Mouse (Mus musculus) Patski (cell line): ENCODE results near the gene AB124611. TPM values are rescaled to one million over a fixed set of nuclear protein-coding genes. Genes with fewer than 3 reads are reported as not detected.

ENCODE experiments used
- ATAC-seq: fragments of 100-300 bp; one replicate; pipeline ENCODE4 v1.8.0; 2021
- CTCF ChIA-PET: fragments of 350-600 bp; sonication (Branson Sonifier 250); formaldehyde crosslinking; loops from one replicate; lab custom pipeline; 2022; ENCODE audit warnings: inconsistent platforms; lab: Charles Lee
- POLR2A ChIA-PET: fragments of 350-600 bp; sonication (Branson Sonifier 250); formaldehyde crosslinking; loops from one replicate; lab custom pipeline; 2022; ENCODE audit warnings: antibody characterized with exemption, inconsistent platforms; lab: Charles Lee
- DNase-seq: peaks from one replicate; pipeline ENCODE4 v3.0.0-alpha.2; 2011; ENCODE audit warnings: low read depth, low spot score
- H3K27me3 ChIP-seq: fragments of 371-371 bp; one replicate; pipeline ENCODE4 v1.5.1; 2021
- CTCF ChIP-seq: fragments of 100-300 bp; IDR thresholded peaks from one replicate; pipeline ENCODE4 v1.5.1; 2021
- in situ Hi-C: fragments of 300-500 bp; cut with MboI; formaldehyde crosslinking; loops from 3 replicates; pipeline ENCODE4 v1.11.1; 2018; ENCODE audit warnings: low pct_unique_long_range_greater_than_20kb, mixed read lengths
- polyA plus RNA-seq: library from polyadenylated mRNA; unstranded; gene quantifications from one replicate; pipeline ENCODE4 v1.2.3, GENCODE M21; 2021

Gene AB124611
- polyA plus RNA-seq, 1 experiment from 2014 or later = not detected

DNA sequence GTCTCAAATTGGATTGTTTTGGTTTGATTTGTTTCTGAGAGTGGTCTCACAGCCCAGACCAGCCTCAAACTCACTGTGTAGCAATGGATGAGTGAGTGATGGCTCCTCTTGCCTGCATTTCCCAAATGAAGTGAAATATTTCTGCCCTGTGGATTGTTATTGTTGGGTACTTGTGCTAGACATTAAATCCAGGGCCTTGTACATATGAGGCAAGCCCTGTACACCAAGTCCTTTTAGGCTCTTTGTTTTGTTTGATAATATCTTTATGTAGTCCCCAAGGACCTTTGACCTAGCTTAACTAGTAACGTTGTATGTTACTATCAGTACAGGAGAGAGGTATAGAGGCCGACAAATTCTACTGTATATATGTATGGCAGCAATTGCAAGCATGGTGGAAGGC lies 68.9 kb downstream of the AB124611 start:
- CTCF ChIA-PET = interaction anchor here (1.6 kb wide), 1 partner anchor 64 kb away, joined by 3 read pairs; no protein-coding TSS in a partner anchor
- ATAC-seq (no peak), DNase-seq (no peak)
- no peak for TF ChIP-seq CTCF
- in situ Hi-C loops = loop anchor here (5.0 kb wide), 1 partner anchor 48 kb away; the partner anchor contains the start of gene Carm1
- H3K27me3 ChIP-seq = no peaks in the 10 kb centered on the region
- POLR2A ChIA-PET = no interaction called here

Other genes with a start within 250 kb of the AB124611 start
- gene Kri1, start 238.2 kb upstream of the AB124611 start, polyA plus RNA-seq = 36.9 TPM
- 47.4 TPM for gene Cdkn2d, start 234.8 kb upstream of the AB124611 start, polyA plus RNA-seq
- gene Ap1m2, start 213.8 kb upstream of the AB124611 start, polyA plus RNA-seq = not detected
- gene Slc44a2, start 205.5 kb upstream of the AB124611 start, polyA plus RNA-seq = 245 TPM
- 110 TPM for gene Ilf3, start 158.3 kb upstream of the AB124611 start, polyA plus RNA-seq
- gene Qtrt1, start 114.3 kb upstream of the AB124611 start, polyA plus RNA-seq = 30.2 TPM
- gene Dnm2, start 101.3 kb upstream of the AB124611 start, polyA plus RNA-seq = 75.2 TPM
- gene Tmed1, start 15.9 kb upstream of the AB124611 start, polyA plus RNA-seq = 63.0 TPM
- gene Carm1, start 20.7 kb downstream of the AB124611 start, polyA plus RNA-seq = 61.7 TPM
- gene Timm29, start 66.5 kb downstream of the AB124611 start, polyA plus RNA-seq = 38.9 TPM
- gene Yipf2, start 66.7 kb downstream of the AB124611 start, polyA plus RNA-seq = 39.0 TPM
- gene Smarca4, start 90.0 kb downstream of the AB124611 start, polyA plus RNA-seq = 89.3 TPM
- gene Ldlr, start 197.3 kb downstream of the AB124611 start, polyA plus RNA-seq = 38.4 TPM
- gene Spc24, start 234.1 kb downstream of the AB124611 start, polyA plus RNA-seq = 38.3 TPM